Mouse (Mus musculus) lung, adult 2 months (tissue): Measurements from ENCODE around the gene Yod1.

Experiments used
- CTCF ChIP-seq: fragments of 200-500 bp; IDR thresholded peaks from 2 replicates; pipeline ENCODE4 v1.5.1; 2011; ENCODE audit warnings: mild to moderate bottlenecking, low read length, control low read depth; ENCODE audit not compliant: insufficient read depth
- POLR2A ChIP-seq: fragments of 200-500 bp; IDR thresholded peaks from 2 replicates; pipeline ENCODE4 v1.6.1; 2011; ENCODE audit warnings: low read depth, mild to moderate bottlenecking, control low read depth, low read length, borderline replicate concordance; ENCODE audit errors: extremely low read depth

GRCm38 (mm10) chr1:130737916-130738315 lies 20.8 kb downstream of the Yod1 start:
- TF ChIP-seq CTCF (no peak), POLR2A (no peak)
